Mouse (Mus musculus) brain, embryonic 14.5 days (tissue): Measurements from ENCODE around the gene Zbtb16.

ENCODE experiments used
- CTCF ChIP-seq: fragments of 200-500 bp; IDR thresholded peaks from 2 replicates; pipeline ENCODE4 v1.5.1; 2012; ENCODE audit warnings: inconsistent platforms, mild to moderate bottlenecking, moderate library complexity, borderline replicate concordance; ENCODE audit not compliant: insufficient read depth, insufficient read length; ENCODE audit errors: extremely low read depth
- POLR2A ChIP-seq: fragments of 200-500 bp; IDR thresholded peaks from 2 replicates; pipeline ENCODE4 v1.6.1; 2012; ENCODE audit warnings: mild to moderate bottlenecking, inconsistent platforms, borderline replicate concordance; ENCODE audit not compliant: poor library complexity, insufficient read depth, insufficient read length, severe bottlenecking; ENCODE audit errors: extremely low read depth

- TF ChIP-seq CTCF = no peak
- TF ChIP-seq POLR2A = no peak
These were observed 1.2 kb downstream of the Zbtb16 start for GRCm38 (mm10) chr9:48834541-48835411.
